Mouse (Mus musculus) embryo, embryonic 9.5 days (tissue): ENCODE measurements around the gene Arhgap44.

ENCODE experiments used
- DNase-seq: peaks from one replicate; pipeline ENCODE4 v3.0.0-alpha.2; 2017; ENCODE audit errors: extremely low spot score

Arhgap44 gene

DNA sequence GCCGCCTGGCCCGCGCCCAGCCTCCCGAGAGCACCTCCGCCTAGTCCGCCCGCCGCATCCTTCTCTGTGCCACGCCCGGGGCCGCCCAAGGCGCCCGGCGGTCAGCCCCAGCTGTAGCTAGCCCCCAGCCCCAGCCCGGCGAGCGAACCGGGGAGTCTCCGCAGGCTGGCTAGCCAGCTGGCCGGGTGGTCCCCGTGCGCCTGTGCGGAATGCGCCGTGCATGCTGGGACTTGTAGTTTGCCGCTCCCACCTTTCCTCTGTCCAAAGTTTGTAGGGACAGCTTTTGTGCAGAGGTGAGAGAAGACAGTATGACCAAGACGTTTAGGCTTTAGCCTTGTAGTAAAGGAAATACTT lies at the start of gene Arhgap44:
TSS of gene Arhgap44 (minus strand) at position 195 of the 354 bp plus-strand sequence.
- DNase-seq, result peak; percentile 81

DNA sequence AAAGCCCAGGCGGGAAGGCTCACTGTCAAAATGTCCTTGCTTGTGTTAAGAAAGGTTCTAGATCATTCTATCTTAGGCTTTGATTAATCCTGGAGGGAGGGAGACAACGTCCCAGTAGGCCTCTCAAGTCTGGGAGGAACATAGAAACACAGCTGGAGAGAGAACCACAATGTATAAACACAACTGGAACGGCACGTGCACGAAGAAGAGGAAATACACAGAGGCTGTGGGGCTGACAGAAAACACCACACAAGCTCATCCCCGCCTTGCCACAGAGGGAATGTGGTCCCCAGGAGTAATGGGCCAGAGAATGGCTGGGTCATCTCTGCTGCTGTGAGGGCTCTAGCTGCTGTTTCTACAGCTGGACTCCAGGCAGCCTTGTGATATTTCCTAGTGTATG lies 48.9 kb upstream of the Arhgap44 start:
- DNase-seq, result no peak

DNA sequence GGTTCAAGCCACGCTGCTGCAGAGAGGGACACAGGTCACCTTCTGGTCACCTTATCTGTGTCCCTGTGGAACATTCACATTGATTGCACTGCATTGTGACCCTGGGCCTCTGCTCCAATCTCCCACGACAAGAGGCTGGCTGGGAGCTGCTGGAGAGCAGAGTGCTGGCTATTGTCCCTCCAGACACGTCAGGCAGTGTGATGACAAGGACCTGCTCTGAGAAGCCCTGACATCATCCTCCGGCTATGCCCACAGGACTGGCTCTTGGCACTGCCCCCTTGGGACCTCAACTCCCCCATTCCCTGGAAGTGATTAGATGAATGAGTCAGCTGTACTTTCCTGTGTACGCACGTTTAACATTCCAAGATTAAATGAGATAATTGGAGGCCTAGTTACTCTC lies 46.7 kb upstream of the Arhgap44 start:
- DNase-seq, result no peak

DNA sequence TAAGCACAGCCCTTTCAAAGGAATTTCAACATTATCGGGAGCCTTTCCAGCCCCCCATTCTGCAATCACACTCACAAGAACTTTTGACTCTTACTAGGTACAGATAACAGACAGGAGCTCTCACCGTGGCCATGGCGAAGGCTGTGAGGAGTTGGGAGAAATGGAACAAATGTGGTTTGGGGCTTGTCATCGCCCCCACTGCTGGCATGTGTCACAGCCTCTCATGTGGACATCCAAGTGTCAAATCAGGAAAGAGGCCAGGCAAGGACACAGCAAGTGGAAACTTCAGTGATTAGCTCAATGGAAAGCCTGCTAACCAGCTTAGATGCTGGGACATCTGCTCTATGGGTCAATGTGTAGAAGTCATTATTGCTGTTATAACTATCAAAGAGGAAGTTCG lies 42.5 kb upstream of the Arhgap44 start:
- no peak for DNase-seq

DNA sequence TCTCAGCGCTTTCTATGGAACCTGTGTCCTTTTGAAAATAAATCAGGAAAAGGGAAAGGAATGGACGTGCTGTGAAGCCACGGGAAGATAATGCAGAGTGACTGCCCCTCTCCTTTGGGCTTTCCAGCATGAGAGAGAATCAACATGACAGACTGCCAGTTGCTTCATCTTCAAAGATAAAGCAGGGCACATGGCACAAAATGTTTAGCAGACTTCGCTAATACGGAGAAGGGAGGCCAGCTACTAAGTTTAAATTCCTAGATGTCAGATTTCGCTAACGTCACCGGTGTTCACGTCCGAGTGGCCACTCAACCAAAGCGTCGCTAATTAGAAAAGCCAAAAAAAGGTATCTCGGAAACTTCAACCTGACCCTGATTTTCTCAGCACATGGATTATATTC lies 41.9 kb upstream of the Arhgap44 start:
- no peak for DNase-seq

DNA sequence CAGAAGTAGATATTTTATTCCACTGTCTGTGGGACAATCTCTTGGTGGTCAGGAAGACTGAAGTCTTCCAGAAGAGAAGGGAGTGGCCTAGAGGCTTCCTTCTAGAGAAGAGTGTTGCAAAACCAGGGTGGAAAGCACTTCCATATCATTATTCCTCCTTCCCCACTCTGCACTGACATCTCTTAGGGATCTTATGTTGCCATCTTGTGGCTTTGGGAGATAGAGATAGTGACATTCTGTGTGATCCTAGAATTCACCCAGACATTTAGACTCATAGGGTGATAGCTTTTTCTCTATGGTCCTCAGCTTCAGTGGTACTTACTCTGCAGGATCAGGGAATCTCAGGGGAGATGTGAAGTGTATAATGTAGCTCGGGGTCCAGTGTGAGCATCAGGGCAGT lies 40.3 kb upstream of the Arhgap44 start:
- DNase-seq, result no peak

DNA sequence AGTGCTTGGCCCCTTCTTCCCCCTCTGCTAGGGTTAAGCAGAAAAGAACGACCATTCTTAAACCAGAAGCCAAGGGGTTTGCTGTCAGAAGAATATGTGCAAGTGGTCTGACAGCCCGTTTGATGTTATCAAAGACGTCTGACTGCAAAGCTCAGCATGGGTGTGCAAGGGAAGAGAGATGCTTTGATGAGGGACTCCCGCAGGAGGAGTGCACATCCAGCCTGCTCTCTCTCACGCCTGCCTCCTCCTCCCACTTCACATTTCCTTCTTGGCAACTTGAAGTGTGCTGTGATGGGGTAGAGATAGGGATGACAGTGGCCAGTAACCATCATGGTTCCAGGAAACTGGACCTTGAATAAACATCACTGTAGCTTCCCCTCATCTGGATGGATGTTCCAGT lies 39.5 kb upstream of the Arhgap44 start:
- DNase-seq, result no peak

DNA sequence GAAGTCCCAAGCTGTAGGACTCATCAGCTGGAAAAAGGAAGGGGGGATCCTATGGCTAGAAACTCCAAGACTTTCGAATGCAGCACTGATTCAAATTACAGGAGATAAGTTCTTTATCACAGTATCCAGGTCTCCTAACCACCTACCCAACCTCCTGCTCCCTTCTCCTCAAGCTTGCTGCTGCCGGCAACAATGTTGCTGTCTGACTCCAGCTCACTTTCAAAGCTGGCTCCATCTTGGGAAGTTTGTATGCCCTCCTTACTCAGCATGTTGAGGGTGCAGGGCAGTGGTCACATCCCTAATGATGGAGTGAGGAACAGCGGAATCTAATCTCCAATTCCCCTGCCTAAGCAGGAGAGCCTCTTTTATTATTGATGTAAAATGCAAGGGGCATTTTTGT lies 35.3 kb upstream of the Arhgap44 start:
- no peak for DNase-seq

DNA sequence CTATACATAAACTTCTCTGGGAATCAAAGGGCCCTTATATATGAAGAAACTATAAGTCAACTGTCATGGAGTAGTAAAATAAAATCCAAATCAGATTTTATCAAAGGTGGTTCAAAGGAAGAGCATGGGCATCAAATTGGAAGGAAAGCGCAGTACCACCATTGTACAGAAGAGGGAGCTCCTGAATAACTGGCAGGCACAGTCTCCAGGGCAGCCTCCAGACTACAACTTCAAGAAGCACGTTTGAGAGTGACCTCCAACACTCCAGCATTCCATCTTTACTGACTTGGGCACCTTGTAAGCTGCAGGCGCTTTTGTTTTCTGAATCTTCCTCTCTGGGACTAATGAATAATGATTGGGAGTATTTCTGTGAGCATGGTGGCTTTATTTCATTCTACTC lies 34.5 kb upstream of the Arhgap44 start:
- peak; percentile 72 for DNase-seq

DNA sequence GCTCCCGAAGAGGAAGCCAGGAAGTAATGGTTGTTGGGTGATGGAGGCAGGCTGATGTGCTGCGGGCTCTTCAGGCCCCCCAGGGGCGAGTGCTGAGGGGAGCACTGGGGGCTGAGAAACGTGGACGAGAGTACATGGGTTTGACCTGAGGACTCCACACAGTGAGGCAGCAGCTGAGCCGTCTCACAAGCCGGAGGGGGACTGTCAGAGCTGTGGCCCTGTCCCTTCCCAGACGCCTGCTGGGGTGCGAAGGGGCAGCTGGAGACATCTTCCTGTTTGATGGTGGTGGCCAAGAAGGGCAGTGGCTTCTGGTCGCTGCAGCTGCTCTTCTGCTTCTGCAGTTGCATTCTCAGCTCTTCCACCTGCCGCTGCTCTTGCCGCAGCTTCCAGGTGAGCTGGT lies 24.2 kb upstream of the Arhgap44 start:
- no peak for DNase-seq

DNA sequence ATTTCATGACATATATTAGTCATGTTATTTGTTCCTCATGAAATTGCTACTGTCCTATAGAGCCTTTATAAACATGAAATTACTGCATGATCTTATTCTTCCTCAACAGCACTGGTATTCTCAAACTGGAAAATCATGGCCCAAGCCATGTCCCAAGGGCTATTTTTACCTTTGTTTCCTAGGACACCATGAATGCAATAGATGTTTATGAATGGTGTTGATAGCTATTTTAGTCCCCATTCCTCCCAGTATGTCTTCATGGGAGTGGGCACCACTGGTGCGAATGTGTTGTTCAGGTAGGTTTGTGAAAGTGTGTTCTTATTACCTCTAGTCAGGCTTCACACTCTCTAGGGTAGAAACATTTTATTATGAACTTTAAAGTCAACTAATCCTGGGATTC lies 22.4 kb upstream of the Arhgap44 start:
- DNase-seq, result no peak

DNA sequence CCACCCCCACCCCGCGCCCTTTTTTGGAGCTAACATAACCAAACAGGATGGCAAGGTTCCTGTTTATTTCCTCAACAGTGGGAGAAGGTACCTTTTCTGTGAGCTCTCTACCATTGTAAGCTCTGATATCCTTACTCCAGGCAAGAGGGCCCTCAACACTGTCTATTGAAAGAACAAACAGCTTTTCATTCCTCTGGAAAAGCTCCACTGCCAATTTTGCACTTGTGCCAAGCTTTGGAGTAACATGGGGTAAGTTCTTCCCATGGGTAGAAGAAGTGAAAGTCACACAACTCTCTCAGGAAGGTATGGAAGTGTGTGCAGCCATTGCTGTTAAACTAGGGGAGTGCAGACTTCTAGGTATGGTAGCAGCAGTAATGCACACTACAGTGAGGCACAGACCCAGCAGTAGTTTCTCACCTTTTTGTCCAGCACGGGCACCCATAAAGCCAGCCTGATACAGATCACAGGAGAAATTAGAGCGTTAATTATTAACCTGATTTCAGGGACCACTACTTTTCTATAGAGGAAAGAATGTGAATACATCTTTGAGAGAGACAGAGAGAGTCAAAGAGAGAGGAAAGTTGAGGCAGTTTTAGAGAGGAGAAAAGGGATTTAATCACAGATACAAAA lies 7.5 kb upstream of the Arhgap44 start:
- no peak for DNase-seq

DNA sequence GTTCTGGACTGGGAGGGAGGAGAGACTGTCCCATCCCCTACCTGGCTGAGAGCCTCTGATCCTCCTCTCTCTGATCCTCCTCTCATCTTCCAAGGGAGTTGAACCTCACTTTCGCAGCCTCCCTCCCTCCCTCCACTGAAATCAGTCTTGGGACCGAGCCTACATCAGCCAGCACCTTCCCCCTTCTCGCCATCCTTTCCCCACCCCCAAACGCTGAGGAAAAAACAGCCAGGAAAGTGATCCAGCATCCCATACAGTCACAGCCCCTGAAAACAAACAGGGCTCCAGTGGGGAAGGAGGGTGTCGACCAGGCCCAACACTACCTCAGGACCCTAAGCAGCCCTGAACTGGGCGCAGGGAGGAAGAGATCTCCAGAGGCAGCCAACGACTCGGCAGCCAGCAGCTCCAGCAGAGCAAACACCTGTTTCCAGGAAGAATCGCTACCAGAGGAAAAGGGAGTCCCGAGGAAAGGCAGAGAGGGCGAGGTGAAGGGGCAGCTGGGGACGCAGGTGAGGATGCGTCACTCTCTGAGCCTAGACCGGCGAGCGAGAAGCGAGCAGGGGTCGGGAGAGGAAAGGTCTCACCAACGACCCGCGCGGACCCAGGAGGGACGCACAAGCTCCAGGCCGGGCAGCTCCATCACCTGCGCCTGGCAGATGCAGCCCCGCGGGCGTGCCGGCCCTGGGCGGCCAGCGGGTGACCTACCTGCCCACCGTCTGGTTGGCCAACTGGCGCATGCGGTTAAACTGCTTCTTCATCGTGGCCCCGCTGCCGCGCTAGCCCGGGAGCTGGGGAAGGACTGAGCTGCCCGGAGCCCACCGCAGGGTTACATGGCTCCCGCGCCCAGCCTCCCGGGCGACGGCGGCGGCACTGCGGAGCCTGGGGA lies 637 bp downstream of the Arhgap44 start:
- no peak for DNase-seq

DNA sequence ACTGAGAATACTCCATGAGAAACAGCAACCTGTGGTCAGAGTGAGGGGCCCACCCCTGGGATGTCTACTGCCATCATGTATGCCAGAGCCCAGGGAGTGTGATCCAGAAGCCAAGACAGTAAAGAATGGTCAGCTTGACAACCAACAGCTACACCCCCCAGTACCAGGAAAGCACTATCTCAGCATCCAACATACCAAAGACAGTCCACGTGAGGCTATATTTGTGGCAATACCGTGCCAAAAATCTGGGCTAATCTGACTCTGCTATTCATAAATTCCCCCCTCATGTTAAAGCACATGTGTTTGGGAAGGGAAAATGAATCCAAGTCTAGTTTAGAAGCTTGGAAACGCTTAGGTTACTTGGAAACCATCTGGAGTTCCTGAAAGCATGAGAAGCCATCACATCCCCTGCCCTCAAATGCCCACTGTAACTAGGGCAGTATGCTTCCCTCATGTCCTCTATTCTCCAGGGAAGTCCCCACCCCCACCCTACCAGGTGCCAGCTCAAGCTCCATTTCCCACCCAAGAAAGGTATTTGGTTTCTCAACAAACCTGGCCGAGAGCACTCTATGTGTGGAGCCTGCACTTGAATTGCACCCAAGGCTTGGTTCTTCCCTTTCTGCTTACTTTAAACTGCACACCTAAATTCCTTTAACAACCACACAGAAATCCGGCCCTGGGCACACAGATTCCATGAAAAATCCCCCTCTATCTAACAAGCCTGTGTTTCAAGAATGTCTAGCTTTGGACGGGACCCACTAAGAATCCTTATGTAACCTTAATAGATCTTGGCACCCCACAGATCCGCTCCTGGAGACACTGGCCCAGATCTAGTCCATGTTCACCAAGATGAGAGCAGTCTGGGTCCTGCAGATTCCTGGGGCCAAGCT lies 1.5 kb downstream of the Arhgap44 start:
- no peak for DNase-seq

DNA sequence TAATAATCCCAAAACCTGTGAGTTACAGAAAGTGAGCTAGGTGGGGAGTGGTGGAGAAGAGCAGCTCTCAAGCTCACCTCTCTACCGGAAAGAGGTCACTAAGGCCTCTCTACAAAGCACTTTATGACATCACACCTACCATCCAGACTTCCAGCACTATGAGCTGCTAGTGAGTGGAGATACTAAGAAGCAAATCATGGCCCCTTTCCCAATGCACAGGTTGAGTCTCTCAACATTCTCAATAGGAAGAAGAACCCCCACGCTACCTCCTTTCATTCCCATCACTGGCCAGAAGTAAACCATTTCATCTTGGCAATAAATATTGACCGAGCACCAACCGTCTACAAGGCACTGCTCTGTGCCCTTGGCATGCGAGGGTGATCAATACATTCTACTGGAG lies 3.0 kb downstream of the Arhgap44 start, which contains the start of gene 1700086D15Rik:
TSS of gene 1700086D15Rik (minus strand) at position 101 of the 400 bp plus-strand sequence.
- no peak for DNase-seq

DNA sequence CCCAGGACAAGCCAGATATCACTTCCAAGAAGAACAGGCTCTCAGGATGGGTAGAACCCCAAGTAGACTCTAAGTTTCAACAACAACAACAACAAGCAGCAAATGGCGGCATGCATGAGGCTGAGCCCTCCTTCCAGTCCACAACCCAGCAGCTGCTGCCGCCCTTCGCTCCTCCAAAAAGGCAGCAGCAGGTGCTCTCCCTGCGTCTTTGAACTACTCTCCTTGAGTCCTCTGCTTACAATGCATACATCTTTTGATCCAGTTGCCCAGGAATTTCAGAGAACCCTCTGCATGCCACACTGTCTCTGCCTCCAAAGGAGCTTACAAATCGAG lies 4.1 kb downstream of the Arhgap44 start:
- no peak for DNase-seq

DNA sequence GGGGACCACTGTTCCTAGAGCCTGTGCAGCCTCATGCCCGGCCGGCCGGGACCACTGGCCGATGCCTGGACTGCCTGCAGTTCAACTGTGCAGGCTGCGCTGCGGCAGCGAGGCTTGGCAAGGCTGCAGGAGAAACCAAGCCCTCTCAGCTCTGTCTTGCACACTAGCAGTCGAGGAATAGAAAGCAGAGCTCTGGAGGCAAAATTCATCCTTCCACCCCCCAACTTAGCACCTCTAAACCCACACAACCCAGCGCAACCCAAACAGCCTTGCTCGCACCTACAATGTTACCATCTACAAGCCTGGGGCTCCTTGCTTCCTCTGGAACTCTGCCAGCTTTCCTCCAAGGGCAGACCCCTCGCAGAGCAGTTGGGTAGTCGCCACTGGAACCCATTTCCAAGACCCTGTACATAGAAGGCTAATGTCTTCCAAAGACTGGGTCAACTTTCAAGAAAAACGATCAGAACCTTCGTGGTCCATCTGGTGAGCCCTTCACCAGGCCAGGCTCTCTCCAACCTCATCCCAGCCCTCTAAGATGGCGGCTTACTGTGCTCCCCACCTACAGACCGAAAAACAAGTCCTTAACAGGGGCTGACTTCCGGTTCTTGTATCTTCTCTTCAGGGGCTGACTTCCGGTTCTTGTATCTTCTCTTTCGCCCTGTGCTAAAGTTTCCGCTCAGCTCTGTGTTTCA lies 4.6 kb downstream of the Arhgap44 start:
- DNase-seq, result no peak

DNA sequence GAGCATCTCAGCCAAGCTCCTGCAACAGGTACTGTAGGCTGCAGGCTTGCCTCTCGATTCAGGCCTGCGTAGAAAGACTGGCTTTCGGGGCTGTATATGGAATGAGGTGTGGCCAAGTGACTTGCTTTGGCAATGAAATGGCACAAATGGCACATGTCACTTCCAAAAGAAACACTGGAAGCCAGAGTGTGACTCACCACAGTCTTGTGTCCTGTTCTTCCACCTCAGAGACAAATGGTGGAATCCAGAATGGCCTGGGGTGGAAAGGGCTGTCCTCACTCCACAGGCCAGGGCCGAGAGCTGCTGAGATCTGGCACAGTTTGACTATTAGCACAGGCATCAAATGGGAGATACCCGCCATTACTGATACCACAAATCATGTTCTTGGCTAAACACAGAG lies 9.8 kb downstream of the Arhgap44 start:
- DNase-seq, result no peak

DNA sequence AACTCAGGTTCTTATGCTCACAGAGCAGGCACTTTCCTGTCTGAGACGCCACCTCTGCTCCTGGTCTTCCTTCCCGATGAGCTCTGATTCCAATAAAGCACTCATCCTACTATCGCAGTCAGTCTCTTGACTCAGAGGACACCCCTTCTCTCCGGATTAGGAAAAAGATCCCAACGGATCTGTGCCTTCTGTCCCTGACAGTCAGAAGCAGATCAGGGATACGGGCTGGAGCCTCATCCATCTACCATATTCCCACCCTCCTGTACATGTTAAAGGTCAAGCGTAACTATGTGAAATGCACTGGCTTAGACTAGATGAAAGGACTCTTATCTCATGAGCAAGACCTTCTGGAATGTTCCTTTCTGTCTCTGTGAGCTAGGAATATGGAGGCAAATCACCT lies 14.3 kb downstream of the Arhgap44 start:
- DNase-seq, result no peak

DNA sequence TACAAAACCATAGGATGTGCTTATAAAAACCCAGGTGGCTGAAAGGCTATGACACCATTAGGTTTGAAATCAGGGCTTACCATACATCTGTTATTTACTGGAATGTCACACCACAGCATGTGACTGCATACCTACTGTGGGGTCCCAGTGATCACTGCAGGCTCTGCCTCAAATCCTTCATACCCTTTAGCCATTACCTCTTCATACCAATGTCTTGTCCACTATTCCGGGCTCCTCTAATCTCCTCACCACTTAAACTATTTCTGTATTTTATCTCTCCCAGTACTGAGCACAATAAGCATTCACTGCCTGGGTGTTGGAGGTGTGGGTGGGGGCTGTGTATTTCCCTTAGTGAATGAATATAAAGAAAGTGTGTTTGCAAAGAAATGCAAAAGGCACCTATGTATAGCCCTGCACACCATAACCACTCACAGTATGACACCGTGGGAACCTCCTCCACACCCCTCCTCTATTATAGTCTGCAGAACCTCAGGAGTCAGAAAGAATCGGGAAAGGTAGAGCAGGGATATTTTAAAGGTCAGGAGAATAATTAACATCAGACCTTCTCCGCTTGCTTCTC lies 19.8 kb downstream of the Arhgap44 start:
- DNase-seq, result no peak

DNA sequence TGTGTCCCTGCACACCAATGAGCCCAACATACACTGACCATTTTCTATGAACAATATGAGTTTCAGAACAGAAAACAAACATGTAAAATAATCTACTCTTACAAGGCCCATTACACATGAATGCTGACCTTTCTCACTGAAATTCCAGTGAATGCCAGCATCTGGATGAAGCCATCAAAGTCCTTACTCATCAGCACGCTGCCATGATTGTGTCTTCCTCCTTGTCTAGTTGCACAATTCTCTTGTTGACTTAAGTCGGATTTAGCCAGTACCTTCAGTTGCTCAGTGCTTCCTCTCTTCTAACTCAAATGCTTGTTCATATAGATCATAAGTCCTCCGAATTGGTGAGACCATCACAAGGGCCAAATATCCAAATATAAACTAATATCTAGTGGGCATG lies 23.7 kb downstream of the Arhgap44 start:
- no peak for DNase-seq
